Mouse (Mus musculus) gastrocnemius, adult 8-10 months (tissue): Measurements from ENCODE around the gene Adipoq. TPM values are rescaled to one million over a fixed set of nuclear protein-coding genes. Genes with fewer than 3 reads are reported as not detected.
"Not testable (repeated sequence)": the region's sequence is repeated elsewhere in the genome, so short reads cannot be mapped to it uniquely, and the experiment has no call there.

Source experiments
- DNase-seq, 2 experiments: peaks; one replicate each; pipeline ENCODE4 v3.0.0; 2022; ENCODE audit warnings: low spot score in 2 of 2
- total RNA-seq, 4 experiments: library from RNA; stranded (reverse); gene quantifications; 2 replicates each; pipeline ENCODE4 v1.2.4; 2022

The Adipoq gene
- 10 to 100 TPM in 3 of 4 experiments, 1 to 10 TPM in 1; 2.3 to 45.4 (median 17.8) TPM for total RNA-seq

DNA sequence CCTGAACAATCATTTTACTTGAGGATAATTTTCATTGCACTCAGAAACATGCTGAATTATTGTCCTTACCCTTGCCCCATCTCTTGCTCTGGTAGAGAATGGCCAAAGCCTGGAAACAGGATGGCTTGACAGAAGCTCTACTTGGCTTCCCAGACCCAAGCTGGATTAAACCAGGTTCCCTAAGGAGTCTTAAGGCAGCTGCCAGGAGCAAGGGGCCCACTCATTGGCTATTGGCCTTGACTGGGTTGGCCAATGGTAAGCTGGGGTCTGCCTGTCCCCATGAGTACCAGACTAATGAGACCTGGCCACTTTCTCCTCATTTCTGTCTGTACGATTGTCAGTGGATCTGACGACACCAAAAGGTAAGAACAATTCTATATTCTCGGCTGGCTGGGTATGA is at the start of gene Adipoq:
Adipoq (plus strand) TSS at position 257 of the 400 bp plus-strand sequence.
- no peak for DNase-seq

- not testable (repeated sequence) for DNase-seq
Observed at GRCm38 (mm10) chr16:23096886-23097285, 49.5 kb upstream of the Adipoq start.

GRCm38 (mm10) chr16:23097290-23098104 is 48.8 kb upstream of the Adipoq start:
- not testable (repeated sequence) for DNase-seq

- not testable (repeated sequence) for DNase-seq
Observed at GRCm38 (mm10) chr16:23098105-23098452, 48.3 kb upstream of the Adipoq start.

DNA sequence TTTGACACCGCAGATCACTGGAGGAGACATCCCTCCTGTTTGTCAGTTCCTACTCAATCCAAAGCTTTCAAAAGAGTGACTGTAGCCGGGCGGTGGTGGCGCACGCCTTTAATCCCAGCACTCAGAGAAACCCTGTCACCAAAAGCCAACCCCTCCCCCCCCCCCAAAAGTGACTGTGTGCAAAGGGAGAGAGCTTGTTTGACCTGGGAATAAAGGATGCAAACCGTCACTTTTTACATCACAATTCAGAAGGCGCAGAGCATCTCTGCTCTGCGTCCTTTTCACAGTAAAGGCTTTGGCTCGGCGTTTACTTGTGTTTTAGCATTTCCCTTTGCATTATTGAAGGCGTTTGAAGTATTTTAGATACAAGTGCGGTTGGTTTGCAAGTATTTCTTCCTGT is 46.7 kb upstream of the Adipoq start:
- no peak for DNase-seq

- DNase-seq = no peak
Observed at GRCm38 (mm10) chr16:23100099-23100575, 46.2 kb upstream of the Adipoq start.

DNA sequence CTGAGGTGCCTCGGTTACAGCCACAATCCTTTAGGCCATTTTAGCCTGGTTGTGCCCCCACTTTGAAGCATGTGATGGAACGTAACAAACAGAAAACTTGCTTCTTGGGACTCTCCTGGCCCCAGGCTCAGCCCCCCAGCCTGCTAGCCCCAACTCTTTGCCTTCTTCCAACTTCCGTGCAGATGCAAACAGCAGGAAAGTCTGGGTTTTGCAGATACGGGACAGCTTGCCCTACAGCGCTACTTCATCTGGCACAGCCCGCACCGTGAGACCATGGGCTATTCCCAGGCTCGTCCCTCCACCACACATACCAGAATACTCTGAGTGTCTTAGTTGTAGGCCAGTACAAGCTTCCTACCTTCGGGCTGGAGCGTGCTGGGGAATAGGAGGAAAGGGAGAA is 45.7 kb upstream of the Adipoq start:
- DNase-seq = no peak

DNA sequence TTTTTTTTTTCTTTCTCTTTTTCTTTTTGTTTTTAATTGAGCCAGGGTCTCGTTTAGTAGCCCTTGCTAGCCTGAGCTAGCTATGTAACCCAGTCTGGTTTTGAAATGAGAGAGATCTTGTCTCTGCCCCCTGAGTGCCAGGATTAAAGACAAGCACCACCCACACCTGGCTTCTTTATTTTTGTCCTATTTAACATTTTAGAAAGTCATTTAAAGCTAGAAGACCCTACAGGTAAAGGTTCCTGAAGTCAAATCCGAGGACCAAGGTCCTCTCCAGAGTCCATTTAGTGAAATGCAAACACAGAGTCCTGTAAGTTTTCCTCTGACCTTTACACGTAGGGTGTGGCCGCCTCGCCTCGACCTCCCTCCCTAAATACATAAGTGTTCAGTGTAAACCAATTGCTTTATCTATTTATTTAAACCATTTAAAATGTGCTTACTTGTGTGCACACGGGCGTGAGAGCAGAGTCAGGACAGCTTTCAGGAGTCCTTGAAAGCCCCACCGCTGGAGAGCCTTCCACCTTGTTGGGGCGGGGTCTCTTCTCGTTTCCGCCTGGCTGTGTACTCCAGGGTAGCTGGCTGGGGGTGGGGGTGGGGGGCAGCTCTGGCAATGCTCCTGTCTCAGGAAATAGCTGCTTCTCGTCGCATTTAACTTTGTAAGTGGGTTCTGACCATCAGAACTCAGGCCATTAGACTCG is 43.8 kb upstream of the Adipoq start:
- DNase-seq = no peak

DNA sequence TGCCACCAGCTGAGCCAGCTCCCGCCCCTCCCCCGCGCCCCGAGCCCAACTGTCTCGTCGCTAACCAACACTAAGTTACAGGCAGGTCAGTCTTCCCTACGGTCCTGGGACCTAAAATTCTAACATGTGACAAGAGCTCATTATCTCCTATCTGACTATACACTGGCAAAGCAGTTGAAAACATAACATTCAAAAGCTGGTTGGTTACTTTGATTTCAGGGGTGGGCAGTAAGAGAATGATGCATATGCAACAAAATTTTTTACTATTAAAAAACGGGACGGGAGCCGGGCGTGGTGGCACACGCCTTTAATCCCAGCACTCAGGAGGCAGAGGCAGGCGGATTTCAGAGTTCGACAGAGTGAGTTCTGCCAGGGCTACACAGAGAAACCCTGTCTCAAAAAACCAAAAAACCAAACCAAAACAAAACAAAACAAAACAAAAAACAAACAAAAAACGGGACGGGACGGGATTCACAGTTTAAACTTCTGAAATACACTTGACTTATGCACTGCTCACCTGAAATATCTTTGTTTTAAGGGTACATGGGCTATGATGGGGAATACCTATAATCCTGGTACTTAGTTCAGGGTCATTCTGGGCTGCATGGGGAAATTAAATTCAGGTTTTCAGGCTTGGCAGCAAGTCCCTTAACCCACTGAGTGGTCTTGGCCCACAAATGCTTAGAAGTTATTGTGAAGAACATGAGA is 43.1 kb upstream of the Adipoq start:
- DNase-seq = no peak

DNA sequence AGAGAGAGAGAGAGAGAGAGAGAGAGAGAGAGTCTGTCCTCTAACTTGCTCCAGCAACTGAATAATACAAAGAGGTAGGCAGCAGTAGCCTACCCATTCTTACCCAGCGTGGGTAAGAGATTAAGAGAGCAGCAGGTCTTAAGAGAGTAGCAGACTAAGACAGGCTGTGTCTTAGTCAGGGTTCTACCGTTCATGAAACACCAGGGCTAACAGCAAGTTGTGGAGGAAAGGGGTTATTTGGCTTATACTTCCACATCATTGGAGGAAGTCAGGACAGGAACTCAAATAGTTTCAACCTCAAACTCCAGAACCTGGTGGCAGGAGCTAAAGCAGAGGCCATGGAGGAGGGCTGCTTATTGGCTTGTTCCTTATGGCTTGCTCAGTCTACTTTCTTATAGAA is 42.5 kb upstream of the Adipoq start:
- no peak for DNase-seq

DNA sequence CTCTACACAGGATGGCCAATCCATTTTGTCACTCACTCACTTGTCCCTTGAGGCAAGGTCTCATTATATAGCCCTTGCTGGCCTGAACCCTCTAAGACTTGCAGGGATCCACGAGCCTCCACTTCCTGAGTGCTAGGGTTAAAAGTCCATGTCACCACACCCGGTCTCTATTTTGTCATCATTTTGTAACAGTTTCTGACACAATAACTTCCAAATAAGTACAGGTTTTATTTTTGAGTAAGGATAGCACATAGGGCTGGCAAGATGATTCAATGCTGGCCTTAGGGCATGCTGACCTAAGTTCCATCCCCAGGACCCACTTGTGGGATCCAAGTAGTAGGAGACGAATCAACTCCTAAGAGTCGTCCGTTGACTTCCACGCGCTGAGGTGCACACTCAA is 40.2 kb upstream of the Adipoq start:
- DNase-seq = no peak

DNA sequence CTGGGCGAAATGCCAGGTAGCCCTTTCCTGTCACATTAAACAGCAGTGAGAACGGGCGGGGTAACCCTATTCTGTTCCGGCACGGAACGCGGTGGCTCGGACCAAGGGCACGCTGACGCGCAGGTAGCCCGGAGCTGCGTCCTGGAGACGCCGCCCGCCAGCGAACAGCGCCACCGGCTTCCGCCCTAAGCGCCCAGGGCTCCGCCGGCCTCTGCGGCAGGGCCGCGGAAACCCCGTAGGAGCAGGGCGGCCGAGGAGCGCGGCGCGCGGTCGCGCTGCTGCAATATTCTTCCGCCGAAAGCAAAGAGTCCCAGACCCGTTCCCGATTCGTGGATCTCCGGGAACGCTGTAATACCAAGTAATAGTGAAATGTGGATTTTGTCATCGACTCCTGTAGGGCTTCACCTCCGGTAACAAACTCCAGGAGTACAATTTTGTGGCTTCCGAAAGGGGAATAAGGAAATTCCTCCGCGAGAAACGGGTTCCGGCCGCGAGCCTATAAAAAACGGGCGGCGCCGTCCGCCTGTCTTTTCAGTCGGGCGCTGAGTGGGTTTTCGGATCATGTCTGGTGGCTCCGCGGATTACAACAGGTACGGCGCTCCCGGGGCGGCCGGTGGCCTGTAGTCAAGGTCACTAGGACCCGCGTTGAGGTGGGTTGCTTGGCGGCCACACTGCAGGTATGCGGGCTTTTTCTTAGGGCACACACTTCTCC is 38.9 kb upstream of the Adipoq start, which contains the start of gene Eif4a2:
Eif4a2 (plus strand) TSS at position 214 of the 712 bp plus-strand sequence.
- DNase-seq = peak; percentile 86 to 90

DNA sequence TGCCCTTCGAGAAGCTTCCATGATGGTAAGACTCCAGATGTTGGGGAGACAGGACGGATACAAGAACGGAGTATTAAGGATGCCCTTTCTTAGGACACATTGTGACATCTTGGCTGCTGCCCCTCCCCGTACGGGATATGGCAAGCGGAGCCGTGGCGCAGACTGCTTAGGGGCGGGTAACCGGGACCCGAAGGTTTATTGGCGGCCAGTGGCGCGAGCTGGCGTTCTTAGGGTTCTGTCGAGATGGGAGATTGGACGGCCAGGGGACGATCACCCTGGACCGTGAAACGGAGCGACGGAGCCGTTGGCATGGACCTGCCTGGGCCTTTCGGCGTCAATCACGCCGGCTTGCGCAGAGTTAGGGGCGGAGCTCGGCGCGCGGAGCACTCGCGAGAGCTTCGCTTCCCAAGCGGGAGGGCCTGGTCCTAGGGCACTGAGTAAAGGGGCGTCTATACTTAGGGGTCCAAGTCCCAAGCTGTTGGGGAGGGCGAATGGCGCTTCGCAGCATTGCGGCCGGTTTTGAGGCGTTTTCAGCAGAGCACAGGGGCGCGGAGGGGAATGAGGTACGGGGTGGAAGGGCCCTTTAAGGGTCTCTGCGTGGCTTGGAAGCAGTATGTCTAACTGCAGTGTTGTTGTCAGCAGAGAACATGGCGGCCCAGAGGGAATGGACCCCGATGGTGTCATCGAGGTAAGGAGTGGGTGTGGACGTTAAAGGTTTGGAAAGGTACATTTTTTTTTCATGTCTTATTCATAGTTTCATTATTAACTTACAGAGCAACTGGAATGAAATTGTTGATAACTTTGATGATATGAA is 38.2 kb upstream of the Adipoq start:
- peak; percentile 52 to 74 for DNase-seq

GRCm38 (mm10) chr16:23108943-23109342 is 37.4 kb upstream of the Adipoq start:
- no peak for DNase-seq

GRCm38 (mm10) chr16:23109350-23110280 is 36.7 kb upstream of the Adipoq start:
- no peak for DNase-seq

DNA sequence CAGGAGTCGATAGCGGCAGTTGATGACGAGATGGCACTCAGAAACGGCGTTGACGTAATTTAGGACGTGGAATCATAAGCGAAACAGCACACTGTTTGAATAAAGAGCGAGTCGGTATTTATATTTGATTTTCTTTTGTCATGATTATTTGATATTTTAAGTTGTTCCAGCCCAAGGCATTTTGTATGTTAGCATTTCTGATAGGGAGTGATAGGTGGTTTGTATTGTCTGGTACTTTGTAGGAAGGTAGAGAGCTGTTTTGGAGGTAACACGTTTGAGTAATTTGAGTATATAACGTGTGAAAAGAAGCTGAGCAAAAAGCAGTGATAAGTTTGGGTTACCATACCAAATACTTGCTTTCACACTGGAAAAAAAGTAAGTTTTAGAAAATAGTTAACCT is 34.0 kb upstream of the Adipoq start:
- DNase-seq = no peak

DNA sequence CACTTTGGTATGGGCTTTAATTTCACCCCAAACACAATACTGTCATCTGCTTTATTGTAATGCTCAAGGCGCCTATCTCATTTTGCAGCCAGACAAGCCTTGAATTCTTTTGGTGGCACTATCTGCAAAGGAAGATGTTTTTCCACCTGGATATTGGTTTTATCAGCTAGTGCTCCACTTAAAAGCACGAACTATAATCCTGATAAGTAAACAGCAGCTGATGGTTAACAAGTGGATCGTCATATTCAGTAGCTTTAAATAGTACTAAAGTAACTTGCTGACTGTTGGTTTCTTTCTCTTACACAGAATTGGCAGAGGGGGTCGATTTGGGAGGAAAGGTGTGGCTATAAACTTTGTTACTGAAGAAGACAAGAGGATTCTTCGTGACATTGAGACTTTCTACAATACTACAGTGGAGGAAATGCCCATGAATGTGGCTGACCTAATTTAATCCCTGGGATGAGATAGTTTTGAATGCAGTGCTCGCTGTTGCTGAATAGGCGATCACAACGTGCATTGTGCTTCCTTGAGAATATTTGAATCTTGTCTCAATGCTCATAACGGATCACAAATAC is 33.4 kb upstream of the Adipoq start:
- DNase-seq = no peak

DNA sequence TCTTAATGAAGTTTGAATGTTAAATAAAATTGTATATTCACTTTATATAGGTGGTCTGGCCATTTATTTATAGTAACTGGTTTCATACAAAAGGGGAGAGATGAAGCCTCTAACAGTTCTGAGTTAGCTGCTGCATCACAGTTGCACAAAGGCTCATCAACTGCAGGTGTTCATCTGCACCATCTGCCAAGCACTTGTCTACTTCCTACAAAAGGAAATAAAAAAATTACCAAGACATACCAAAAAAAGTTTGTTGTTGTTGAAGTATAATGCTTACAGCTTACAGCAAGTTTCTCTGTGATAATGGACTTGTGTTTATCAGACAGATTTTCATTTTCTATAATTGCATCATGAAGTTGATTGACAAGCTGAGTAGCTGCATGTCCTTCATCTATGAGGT is 32.4 kb upstream of the Adipoq start:
- DNase-seq = no peak
